Mouse (Mus musculus): ENCODE results near the gene Rtl4. TPM values are rescaled to one million over a fixed set of nuclear protein-coding genes. Genes with fewer than 3 reads are reported as not detected.

Gene Rtl4
- 0.86 and 1.4 TPM in 2 replicates for polyA plus RNA-seq (2015; fragmentation: Nextera tagmentation; extraction: Ambion mirVana)

- H3K9me3 ChIP-seq (ENCODE audit: low read length) = no peaks in the 10 kb centered on the region
- TF ChIP-seq CTCF (IDR thresholded peaks at IDR 0.05; ENCODE audit: low read depth) (no peak), EP300 (IDR thresholded peaks at IDR 0.05; ENCODE audit: low read depth) (no peak)
- 0 out of 2 replicates have a peak, but pooled peaks cover 5% of the 10 kb centered on the region for H3K27me3 ChIP-seq (ENCODE audit: insufficient read depth, low read length)
- DNase-seq = peak; percentile 18
- no peak within 1 kb of the TSS for H3K27ac ChIP-seq (ENCODE audit: low read depth)
- ATAC-seq = peak; percentile 77
- H3K4me1 ChIP-seq (ENCODE audit: insufficient read depth) = no peaks in the 10 kb centered on the region
- peak within 1 kb of the TSS; percentile 59 for H3K4me2 ChIP-seq (ENCODE audit: low read depth, low read length)
- no peak within 1 kb of the TSS; the same call in 1 of the 2 replicates for H3K9ac ChIP-seq (replicated peaks)
- H3K4me3 ChIP-seq (ENCODE audit: low read depth, low read length) = peak within 1 kb of the TSS; percentile 48
- H3K36me3 ChIP-seq (replicated peaks; ENCODE audit: insufficient read depth, low read length) = no peaks in the 10 kb centered on the region
- 23% methylated on average over 12 of the region's 31 CpGs for WGBS (ENCODE audit: insufficient replicate concordance)
These were observed at the start of gene Rtl4 for GRCm38 (mm10) chrX:144688207-144689118. Rtl4 (plus strand) TSS chrX:144688907.

GRCm38 (mm10) chrX:144644756-144645155 is 44.0 kb upstream of the Rtl4 start:
- Histone ChIP-seq H3K4me2 (ENCODE audit: low read depth, low read length) (no peak overlapping the region), H3K27me3 (ENCODE audit: insufficient read depth, low read length) (no peaks in the 10 kb centered on the region), H3K9ac (replicated peaks) (no peak overlapping the region), H3K36me3 (replicated peaks; ENCODE audit: insufficient read depth, low read length) (no peaks in the 10 kb centered on the region), H3K4me1 (ENCODE audit: insufficient read depth) (no peaks in the 10 kb centered on the region), H3K4me3 (ENCODE audit: low read depth, low read length) (no peak overlapping the region), H3K27ac (ENCODE audit: low read depth) (no peak overlapping the region), H3K9me3 (ENCODE audit: low read length) (no peaks in the 10 kb centered on the region)
- ATAC-seq = no peak
- WGBS (ENCODE audit: insufficient replicate concordance) = 39% methylated on average over 3 of the region's 3 CpGs
- TF ChIP-seq EP300 (IDR thresholded peaks at IDR 0.05; ENCODE audit: low read depth) = no peak
- TF ChIP-seq CTCF (IDR thresholded peaks at IDR 0.05; ENCODE audit: low read depth) = no peak
- DNase-seq = no peak

- H3K36me3 ChIP-seq (replicated peaks; ENCODE audit: insufficient read depth, low read length) = no peaks in the 10 kb centered on the region
- H3K4me1 ChIP-seq (ENCODE audit: insufficient read depth) = no peaks in the 10 kb centered on the region
- H3K9me3 ChIP-seq (ENCODE audit: low read length) = no peaks in the 10 kb centered on the region
- H3K27me3 ChIP-seq (ENCODE audit: insufficient read depth, low read length) = no peaks in the 10 kb centered on the region
- no peak overlapping the region for H3K4me2 ChIP-seq (ENCODE audit: low read depth, low read length)
- 46% methylated on average over 1 of the region's 1 CpGs for WGBS (ENCODE audit: insufficient replicate concordance)
- ATAC-seq = no peak
- H3K27ac ChIP-seq (ENCODE audit: low read depth) = no peak overlapping the region
- H3K4me3 ChIP-seq (ENCODE audit: low read depth, low read length) = no peak overlapping the region
- no peak for TF ChIP-seq EP300 (IDR thresholded peaks at IDR 0.05; ENCODE audit: low read depth)
- TF ChIP-seq CTCF (IDR thresholded peaks at IDR 0.05; ENCODE audit: low read depth) = peak; percentile 53
- H3K9ac ChIP-seq (replicated peaks) = no peak overlapping the region
- no peak for DNase-seq
These were observed 43.3 kb upstream of the Rtl4 start for GRCm38 (mm10) chrX:144645394-144645793.

- H3K4me2 ChIP-seq (ENCODE audit: low read depth, low read length) = no peak overlapping the region
- H3K4me3 ChIP-seq (ENCODE audit: low read depth, low read length) = no peak overlapping the region
- TF ChIP-seq CTCF (IDR thresholded peaks at IDR 0.05; ENCODE audit: low read depth) (no peak), EP300 (IDR thresholded peaks at IDR 0.05; ENCODE audit: low read depth) (no peak)
- H3K9me3 ChIP-seq (ENCODE audit: low read length) = no peaks in the 10 kb centered on the region
- H3K27me3 ChIP-seq (ENCODE audit: insufficient read depth, low read length) = no peaks in the 10 kb centered on the region
- no peak overlapping the region for H3K27ac ChIP-seq (ENCODE audit: low read depth)
- H3K9ac ChIP-seq (replicated peaks) = no peak overlapping the region
- ATAC-seq = no peak
- no peaks in the 10 kb centered on the region for H3K36me3 ChIP-seq (replicated peaks; ENCODE audit: insufficient read depth, low read length)
- DNase-seq = no peak
- WGBS (ENCODE audit: insufficient replicate concordance) = 49% methylated on average over 2 of the region's 2 CpGs
- no peaks in the 10 kb centered on the region for H3K4me1 ChIP-seq (ENCODE audit: insufficient read depth)
These were observed 36.5 kb upstream of the Rtl4 start for GRCm38 (mm10) chrX:144652196-144652595.

- WGBS (ENCODE audit: insufficient replicate concordance) = 16% methylated on average over 17 of the region's 20 CpGs
- Histone ChIP-seq H3K4me1 (ENCODE audit: insufficient read depth) (no peaks in the 10 kb centered on the region), H3K9ac (replicated peaks) (no peak overlapping the region), H3K4me3 (ENCODE audit: low read depth, low read length) (0 out of 2 replicates have a peak overlapping the region, but pooled peaks have one; percentile 48), H3K27ac (ENCODE audit: low read depth) (no peak overlapping the region), H3K4me2 (ENCODE audit: low read depth, low read length) (peak overlapping the region; percentile 59), H3K36me3 (replicated peaks; ENCODE audit: insufficient read depth, low read length) (no peaks in the 10 kb centered on the region), H3K9me3 (ENCODE audit: low read length) (no peaks in the 10 kb centered on the region), H3K27me3 (ENCODE audit: insufficient read depth, low read length) (0 out of 2 replicates have a peak, but pooled peaks cover 5% of the 10 kb centered on the region)
- ATAC-seq (no peak), DNase-seq (peak; percentile 9)
- TF ChIP-seq EP300 (IDR thresholded peaks at IDR 0.05; ENCODE audit: low read depth) (no peak), CTCF (IDR thresholded peaks at IDR 0.05; ENCODE audit: low read depth) (no peak)
These were observed 965 bp upstream of the Rtl4 start for GRCm38 (mm10) chrX:144687742-144688141.

- H3K36me3 ChIP-seq (replicated peaks; ENCODE audit: insufficient read depth, low read length) = no peaks in the 10 kb centered on the region
- no peak for DNase-seq
- H3K9ac ChIP-seq (replicated peaks) = no peak within 1 kb of the TSS; the same call in 1 of the 2 replicates
- no peaks in the 10 kb centered on the region for H3K9me3 ChIP-seq (ENCODE audit: low read length)
- no peaks in the 10 kb centered on the region for H3K4me1 ChIP-seq (ENCODE audit: insufficient read depth)
- H3K4me2 ChIP-seq (ENCODE audit: low read depth, low read length) = peak within 1 kb of the TSS; percentile 59
- H3K4me3 ChIP-seq (ENCODE audit: low read depth, low read length) = peak within 1 kb of the TSS; percentile 48
- WGBS (ENCODE audit: insufficient replicate concordance) = 22% methylated on average over 1 of the region's 1 CpGs
- H3K27ac ChIP-seq (ENCODE audit: low read depth) = no peak within 1 kb of the TSS
- TF ChIP-seq EP300 (IDR thresholded peaks at IDR 0.05; ENCODE audit: low read depth) = no peak
- TF ChIP-seq CTCF (IDR thresholded peaks at IDR 0.05; ENCODE audit: low read depth) = no peak
- 0 out of 2 replicates have a peak, but pooled peaks cover 5% of the 10 kb centered on the region for H3K27me3 ChIP-seq (ENCODE audit: insufficient read depth, low read length)
- ATAC-seq = no peak
These were observed 733 bp upstream of the Rtl4 start, which contains the start of gene Trpc5 for GRCm38 (mm10) chrX:144688142-144688206. Trpc5 (minus strand) TSS chrX:144688180.
